Mouse (Mus musculus): ENCODE measurements around the gene Acap2. TPM values are rescaled to one million over a fixed set of nuclear protein-coding genes. Genes with fewer than 3 reads are reported as not detected.
A peak's percentile ranks its signal among the peaks of the same experiment; 100 is the strongest.

Gene Acap2
- polyA plus RNA-seq (2014; fragmentation: Nextera tagmentation; extraction: Ambion mirVana): 23.2 and 24.2 TPM in 2 replicates

DNA sequence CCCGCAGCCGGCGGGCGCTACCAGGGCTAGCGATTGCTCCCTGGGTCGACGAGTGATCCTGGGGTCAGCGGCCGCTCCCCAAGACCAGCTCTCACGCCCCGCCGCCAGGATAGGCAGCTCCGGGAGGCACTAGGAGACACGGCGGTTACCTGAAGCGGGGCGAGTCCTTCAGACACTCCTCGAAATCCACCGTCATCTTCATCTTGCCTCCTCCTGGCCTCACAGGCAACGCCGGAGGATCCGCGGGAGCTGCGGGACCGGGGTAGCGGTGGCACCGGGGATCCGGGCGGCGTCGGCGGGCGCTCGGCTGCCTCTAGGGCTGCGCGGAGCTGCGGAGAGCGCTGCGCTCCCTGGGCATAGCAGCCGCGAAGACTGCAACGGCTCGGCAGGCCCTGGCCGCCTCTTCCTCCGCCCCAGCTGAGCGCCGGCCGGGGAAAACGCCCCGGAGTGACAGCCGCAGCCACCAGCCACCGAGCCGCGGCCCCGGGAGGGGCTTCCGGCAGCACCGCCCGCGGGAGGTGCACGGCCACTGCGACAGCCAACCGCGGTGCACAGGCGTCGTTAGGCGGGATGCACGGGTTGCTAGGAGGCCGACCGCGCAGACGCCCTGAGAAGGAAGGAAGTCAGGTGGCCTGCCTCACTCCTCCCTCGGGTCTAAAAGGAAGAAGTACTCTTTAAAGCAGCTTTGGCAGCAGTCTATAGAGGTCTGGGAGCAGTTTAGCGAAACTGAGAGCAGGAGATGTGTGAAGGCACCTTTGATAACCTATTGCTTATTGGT is at the start of gene Acap2:
Gene Acap2 (minus strand): TSS at position 456 of the 778 bp plus-strand sequence.
- Histone ChIP-seq H3K27ac (ENCODE audit: low read depth, low read length) (peak within 1 kb of the TSS; percentile 77), H3K27me3 (ENCODE audit: control insufficient read depth, insufficient read depth, low read length) (no peaks in the 10 kb centered on the region), H3K36me3 (ENCODE audit: control insufficient read depth, insufficient read depth, low read length) (no peaks in the 10 kb centered on the region), H3K4me2 (peak within 1 kb of the TSS; percentile 84), H3K4me1 (ENCODE audit: control insufficient read depth, insufficient read depth, low read length) (peaks cover 11% of the 10 kb centered on the region), H3K9me3 (ENCODE audit: control insufficient read depth, low read length) (no peaks in the 10 kb centered on the region), H3K4me3 (ENCODE audit: low read depth, low read length) (peak within 1 kb of the TSS; percentile 89), H3K9ac (ENCODE audit: low read length) (peak within 1 kb of the TSS; percentile 92)
- peak; percentile 100 for ATAC-seq (ENCODE audit: low FRiP score)
- under 1% methylated on average over 71 of the region's 73 CpGs for WGBS
- peak; percentile 99 for DNase-seq (ENCODE audit: low spot score, missing footprints)

DNA sequence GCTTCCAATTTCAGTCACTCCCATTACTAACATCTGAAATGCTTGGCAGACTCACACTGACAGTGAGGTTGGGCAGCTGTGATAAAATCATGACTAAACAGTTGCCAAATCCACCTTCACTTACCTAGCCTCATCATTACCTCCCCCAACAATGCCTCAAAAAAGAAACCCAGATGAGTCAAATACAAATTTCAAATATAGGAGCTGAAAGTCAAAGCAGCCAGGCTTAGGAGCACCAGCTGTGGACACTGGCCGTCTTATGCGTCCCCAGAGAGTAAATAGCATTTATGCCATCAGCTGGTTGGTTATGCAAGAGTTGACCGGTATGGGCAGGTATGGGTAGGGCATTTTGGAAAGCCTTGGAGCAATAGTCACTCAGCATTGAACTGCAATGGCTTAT is 48.4 kb upstream of the Acap2 start:
- no peak for ATAC-seq (ENCODE audit: low FRiP score)
- Histone ChIP-seq H3K4me2 (no peak overlapping the region), H3K9ac (ENCODE audit: low read length) (no peak overlapping the region), H3K9me3 (ENCODE audit: control insufficient read depth, low read length) (no peaks in the 10 kb centered on the region), H3K27ac (ENCODE audit: low read depth, low read length) (no peak overlapping the region), H3K36me3 (ENCODE audit: control insufficient read depth, insufficient read depth, low read length) (no peaks in the 10 kb centered on the region), H3K4me1 (ENCODE audit: control insufficient read depth, insufficient read depth, low read length) (no peaks in the 10 kb centered on the region), H3K4me3 (ENCODE audit: low read depth, low read length) (no peak overlapping the region), H3K27me3 (ENCODE audit: control insufficient read depth, insufficient read depth, low read length) (no peaks in the 10 kb centered on the region)
- DNase-seq (ENCODE audit: low spot score, missing footprints): no peak
- 87% methylated on average over 3 of the region's 3 CpGs for WGBS

DNA sequence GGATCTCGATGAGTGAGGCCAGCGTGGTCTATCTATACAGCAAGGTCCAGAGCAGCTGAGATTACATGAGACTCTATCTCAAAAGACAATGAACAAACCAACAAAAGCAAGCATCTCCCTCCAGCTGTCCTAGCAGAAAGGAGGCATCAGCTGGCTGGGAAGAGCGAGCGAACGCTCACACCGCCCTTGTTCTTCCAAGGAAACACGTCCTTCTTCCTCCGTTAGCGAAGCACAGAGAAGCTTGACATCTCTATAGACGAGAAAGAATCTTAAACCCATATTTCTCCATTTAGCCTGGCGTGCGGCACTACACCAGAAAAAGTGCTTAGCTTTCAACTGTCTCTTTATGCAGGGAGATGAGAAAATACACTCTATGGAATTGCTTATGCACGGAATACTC is 47.7 kb upstream of the Acap2 start:
- H3K9ac ChIP-seq (ENCODE audit: low read length): no peak overlapping the region
- DNase-seq (ENCODE audit: low spot score, missing footprints): no peak
- H3K27me3 ChIP-seq (ENCODE audit: control insufficient read depth, insufficient read depth, low read length): no peaks in the 10 kb centered on the region
- H3K4me2 ChIP-seq: no peak overlapping the region
- no peaks in the 10 kb centered on the region for H3K36me3 ChIP-seq (ENCODE audit: control insufficient read depth, insufficient read depth, low read length)
- no peaks in the 10 kb centered on the region for H3K9me3 ChIP-seq (ENCODE audit: control insufficient read depth, low read length)
- no peak overlapping the region for H3K4me3 ChIP-seq (ENCODE audit: low read depth, low read length)
- no peaks in the 10 kb centered on the region for H3K4me1 ChIP-seq (ENCODE audit: control insufficient read depth, insufficient read depth, low read length)
- no peak overlapping the region for H3K27ac ChIP-seq (ENCODE audit: low read depth, low read length)
- no peak for ATAC-seq (ENCODE audit: low FRiP score)
- 90% methylated on average over 13 of the region's 13 CpGs for WGBS

DNA sequence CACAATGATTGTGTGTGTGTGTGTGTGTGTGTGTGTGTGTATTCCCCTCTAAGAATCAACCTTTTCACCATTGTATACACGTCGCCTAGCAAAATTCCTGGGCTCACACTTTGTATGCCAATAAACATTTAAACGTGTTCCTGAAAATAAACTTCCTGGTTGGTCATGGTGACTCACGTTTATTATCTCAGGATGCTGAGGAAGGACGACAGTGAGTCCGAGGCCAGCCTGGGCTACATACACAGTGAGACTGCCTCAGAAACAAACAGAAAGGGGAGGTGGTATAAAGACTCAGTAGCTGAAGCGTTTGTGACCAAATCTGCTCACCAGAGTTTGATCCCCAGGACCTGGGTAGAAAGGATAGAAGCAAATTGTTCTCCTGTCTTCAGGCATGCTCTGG is 46.4 kb upstream of the Acap2 start:
- no peaks in the 10 kb centered on the region for H3K36me3 ChIP-seq (ENCODE audit: control insufficient read depth, insufficient read depth, low read length)
- no peak overlapping the region for H3K9ac ChIP-seq (ENCODE audit: low read length)
- DNase-seq (ENCODE audit: low spot score, missing footprints): no peak
- H3K27me3 ChIP-seq (ENCODE audit: control insufficient read depth, insufficient read depth, low read length): no peaks in the 10 kb centered on the region
- H3K4me1 ChIP-seq (ENCODE audit: control insufficient read depth, insufficient read depth, low read length): no peaks in the 10 kb centered on the region
- H3K4me2 ChIP-seq: no peak overlapping the region
- ATAC-seq (ENCODE audit: low FRiP score): no peak
- no peak overlapping the region for H3K4me3 ChIP-seq (ENCODE audit: low read depth, low read length)
- WGBS: 86% methylated on average over 7 of the region's 7 CpGs
- H3K9me3 ChIP-seq (ENCODE audit: control insufficient read depth, low read length): no peaks in the 10 kb centered on the region
- no peak overlapping the region for H3K27ac ChIP-seq (ENCODE audit: low read depth, low read length)

DNA sequence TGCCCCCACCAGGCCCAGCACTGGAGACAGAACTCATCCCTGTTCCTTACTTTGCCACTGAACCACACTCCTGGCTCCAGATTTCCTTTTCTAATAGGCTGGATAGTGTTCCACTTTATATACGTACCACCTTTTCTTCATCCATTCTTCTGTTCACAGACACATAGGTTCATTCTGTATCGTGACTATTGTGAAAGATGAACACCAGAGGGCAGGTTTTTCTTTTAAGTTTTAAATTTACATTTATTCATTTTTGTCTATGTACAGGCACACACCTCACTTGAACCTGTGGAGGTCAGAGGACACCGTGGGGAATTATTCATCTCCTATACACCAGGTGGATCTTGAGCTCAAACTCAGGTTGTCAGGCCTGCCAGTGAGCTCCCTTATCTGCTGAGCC is 43.0 kb upstream of the Acap2 start:
- no peaks in the 10 kb centered on the region for H3K4me1 ChIP-seq (ENCODE audit: control insufficient read depth, insufficient read depth, low read length)
- no peak overlapping the region for H3K4me2 ChIP-seq
- H3K9ac ChIP-seq (ENCODE audit: low read length): no peak overlapping the region
- H3K36me3 ChIP-seq (ENCODE audit: control insufficient read depth, insufficient read depth, low read length): no peaks in the 10 kb centered on the region
- H3K27ac ChIP-seq (ENCODE audit: low read depth, low read length): no peak overlapping the region
- no peaks in the 10 kb centered on the region for H3K9me3 ChIP-seq (ENCODE audit: control insufficient read depth, low read length)
- H3K4me3 ChIP-seq (ENCODE audit: low read depth, low read length): no peak overlapping the region
- no peak for ATAC-seq (ENCODE audit: low FRiP score)
- DNase-seq (ENCODE audit: low spot score, missing footprints): no peak
- no peaks in the 10 kb centered on the region for H3K27me3 ChIP-seq (ENCODE audit: control insufficient read depth, insufficient read depth, low read length)
- WGBS: 90% methylated on average over 3 of the region's 3 CpGs

DNA sequence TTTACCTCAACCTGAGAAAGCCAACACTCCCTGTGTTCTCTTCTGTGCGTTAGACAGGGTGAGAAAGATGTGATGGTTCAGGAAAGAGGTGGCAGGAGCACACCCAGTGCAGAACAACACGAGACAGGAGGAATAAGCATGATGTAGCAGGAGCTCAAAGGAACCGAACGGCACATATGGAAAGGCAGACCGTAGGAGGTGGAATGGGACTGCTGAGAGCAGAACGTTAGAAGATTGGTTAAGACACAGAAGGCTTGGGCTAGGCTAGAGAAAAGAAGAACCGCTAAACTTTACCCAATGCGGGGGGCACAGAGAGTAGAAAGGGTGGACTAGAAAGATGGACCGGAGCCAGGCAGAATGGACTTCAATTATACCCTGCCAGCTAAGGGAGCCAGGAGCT is 40.4 kb upstream of the Acap2 start:
- no peaks in the 10 kb centered on the region for H3K27me3 ChIP-seq (ENCODE audit: control insufficient read depth, insufficient read depth, low read length)
- peak; percentile 59 for DNase-seq (ENCODE audit: low spot score, missing footprints)
- no peak overlapping the region for H3K27ac ChIP-seq (ENCODE audit: low read depth, low read length)
- no peaks in the 10 kb centered on the region for H3K9me3 ChIP-seq (ENCODE audit: control insufficient read depth, low read length)
- H3K9ac ChIP-seq (ENCODE audit: low read length): no peak overlapping the region
- no peaks in the 10 kb centered on the region for H3K4me1 ChIP-seq (ENCODE audit: control insufficient read depth, insufficient read depth, low read length)
- no peaks in the 10 kb centered on the region for H3K36me3 ChIP-seq (ENCODE audit: control insufficient read depth, insufficient read depth, low read length)
- no peak overlapping the region for H3K4me3 ChIP-seq (ENCODE audit: low read depth, low read length)
- no peak overlapping the region for H3K4me2 ChIP-seq
- 89% methylated on average over 9 of the region's 9 CpGs for WGBS
- ATAC-seq (ENCODE audit: low FRiP score): no peak

DNA sequence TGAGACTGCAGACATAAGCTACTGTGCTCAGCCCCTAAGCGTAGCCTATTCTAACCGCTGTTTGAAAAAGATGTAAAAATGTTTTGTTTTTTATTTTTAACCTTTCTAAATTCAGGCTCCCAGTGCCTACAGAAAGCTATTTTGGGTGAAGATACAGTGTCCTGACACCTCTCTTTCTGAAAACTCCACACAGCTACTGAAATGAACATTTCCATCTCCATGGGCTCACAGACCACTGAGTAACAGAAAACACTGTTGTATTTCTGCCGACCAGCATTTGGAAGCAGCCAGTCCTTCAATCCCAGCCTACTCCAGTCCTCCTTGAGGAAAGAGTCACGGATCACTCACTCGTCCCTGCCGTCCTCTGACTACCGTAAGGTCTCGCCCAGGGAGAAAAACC is 39.5 kb upstream of the Acap2 start:
- no peaks in the 10 kb centered on the region for H3K4me1 ChIP-seq (ENCODE audit: control insufficient read depth, insufficient read depth, low read length)
- WGBS: 92% methylated on average over 8 of the region's 8 CpGs
- no peak for ATAC-seq (ENCODE audit: low FRiP score)

DNA sequence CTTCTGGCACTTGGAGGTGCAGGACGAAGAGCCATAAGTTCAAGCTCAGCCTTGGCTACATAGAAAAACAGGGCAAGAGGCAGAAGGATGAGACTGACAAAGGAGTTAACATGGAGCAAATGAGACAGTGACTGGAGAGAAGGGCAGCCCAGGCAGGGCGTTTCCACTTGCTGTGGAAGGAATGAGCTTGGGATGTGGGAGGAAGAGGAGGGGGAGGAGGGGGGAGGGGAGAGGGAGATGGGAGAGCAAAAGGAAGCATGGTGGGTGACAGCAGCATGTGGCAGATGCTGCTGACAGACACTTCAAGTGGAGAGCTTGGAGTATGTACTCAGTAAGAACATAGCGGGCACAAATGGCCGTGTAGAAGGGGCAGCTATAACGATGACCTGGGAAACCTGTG is 37.2 kb upstream of the Acap2 start:
- ATAC-seq (ENCODE audit: low FRiP score): no peak
- H3K9ac ChIP-seq (ENCODE audit: low read length): no peak overlapping the region

More for the DNA sequence above, 39.5 kb upstream of the Acap2 start:
- H3K9me3 ChIP-seq (ENCODE audit: control insufficient read depth, low read length): no peaks in the 10 kb centered on the region
- H3K9ac ChIP-seq (ENCODE audit: low read length): no peak overlapping the region
- DNase-seq (ENCODE audit: low spot score, missing footprints): peak; percentile 14
- H3K27ac ChIP-seq (ENCODE audit: low read depth, low read length): no peak overlapping the region
- H3K36me3 ChIP-seq (ENCODE audit: control insufficient read depth, insufficient read depth, low read length): no peaks in the 10 kb centered on the region
- no peak overlapping the region for H3K4me3 ChIP-seq (ENCODE audit: low read depth, low read length)
- no peaks in the 10 kb centered on the region for H3K27me3 ChIP-seq (ENCODE audit: control insufficient read depth, insufficient read depth, low read length)
- H3K4me2 ChIP-seq: no peak overlapping the region

DNA sequence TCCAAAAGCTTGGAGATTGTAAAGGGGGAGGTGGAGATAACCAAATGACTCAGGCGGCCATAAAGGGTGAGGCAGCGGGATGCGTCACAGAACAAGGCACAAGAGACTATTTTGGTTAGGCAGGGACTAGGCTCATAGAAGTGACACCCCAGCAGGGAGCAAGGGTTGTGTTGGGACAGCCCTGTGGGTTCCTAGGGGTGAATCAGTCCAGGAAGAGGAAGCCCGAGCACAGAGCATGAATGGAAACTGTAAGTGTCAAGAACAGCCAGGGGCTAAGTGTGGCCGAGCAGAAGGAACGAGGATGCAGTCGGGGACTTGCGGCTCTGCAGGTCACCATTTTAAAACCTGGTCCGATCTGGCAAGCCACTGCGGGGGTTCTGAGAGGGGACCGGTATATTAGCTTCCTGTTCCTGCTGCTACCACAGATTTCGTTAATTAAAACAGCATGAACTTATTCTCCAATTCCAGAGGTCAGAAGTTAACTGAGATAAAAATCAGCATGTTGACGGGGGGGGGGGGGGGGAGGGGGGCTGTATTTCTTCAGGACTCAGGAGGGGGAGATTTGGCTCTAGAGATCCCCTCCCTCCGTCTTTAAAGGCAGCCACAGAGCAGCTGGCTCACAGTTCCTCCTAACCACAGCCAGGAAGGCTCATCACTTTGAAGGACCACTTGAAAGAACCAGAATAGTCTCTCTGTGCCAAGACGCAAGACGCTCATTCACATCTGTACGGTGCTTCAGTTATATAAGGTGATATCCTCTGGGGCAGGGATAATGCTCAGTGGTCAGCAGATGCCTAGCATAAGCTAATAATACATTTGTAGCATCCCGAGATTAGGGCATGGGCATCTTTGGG is 34.6 kb upstream of the Acap2 start:
- no peak overlapping the region for H3K9ac ChIP-seq (ENCODE audit: low read length)
- no peaks in the 10 kb centered on the region for H3K9me3 ChIP-seq (ENCODE audit: control insufficient read depth, low read length)
- no peaks in the 10 kb centered on the region for H3K27me3 ChIP-seq (ENCODE audit: control insufficient read depth, insufficient read depth, low read length)
- no peaks in the 10 kb centered on the region; the same call in 1 of the 2 replicates for H3K4me1 ChIP-seq (ENCODE audit: control insufficient read depth, insufficient read depth, low read length)
- H3K4me2 ChIP-seq: no peak overlapping the region
- H3K27ac ChIP-seq (ENCODE audit: low read depth, low read length): no peak overlapping the region
- H3K36me3 ChIP-seq (ENCODE audit: control insufficient read depth, insufficient read depth, low read length): no peaks in the 10 kb centered on the region
- H3K4me3 ChIP-seq (ENCODE audit: low read depth, low read length): no peak overlapping the region
- DNase-seq (ENCODE audit: low spot score, missing footprints) (peak; percentile 84), ATAC-seq (ENCODE audit: low FRiP score) (no peak)
- 36% methylated on average over 18 of the region's 18 CpGs for WGBS

More for the DNA sequence above, 37.2 kb upstream of the Acap2 start:
- DNase-seq (ENCODE audit: low spot score, missing footprints): peak; percentile 67
- WGBS: 88% methylated on average over 5 of the region's 5 CpGs
- Histone ChIP-seq H3K4me1 (ENCODE audit: control insufficient read depth, insufficient read depth, low read length) (no peaks in the 10 kb centered on the region; the same call in 1 of the 2 replicates), H3K4me2 (no peak overlapping the region), H3K4me3 (ENCODE audit: low read depth, low read length) (no peak overlapping the region), H3K36me3 (ENCODE audit: control insufficient read depth, insufficient read depth, low read length) (no peaks in the 10 kb centered on the region), H3K27ac (ENCODE audit: low read depth, low read length) (no peak overlapping the region), H3K9me3 (ENCODE audit: control insufficient read depth, low read length) (no peaks in the 10 kb centered on the region), H3K27me3 (ENCODE audit: control insufficient read depth, insufficient read depth, low read length) (no peaks in the 10 kb centered on the region)

Data from midbrain, embryonic 11.5 days (tissue).